Mouse (Mus musculus) retina, embryonic 14.5 days (tissue): ENCODE results near the gene Plin2.
"Not testable (repeated sequence)": the region's sequence is repeated elsewhere in the genome, so short reads cannot be mapped to it uniquely, and the experiment has no call there.

Source experiments
- DNase-seq: peaks from one replicate; pipeline ENCODE4 v3.0.0-alpha.2; 2015; ENCODE audit warnings: low spot score

Gene Plin2

DNA sequence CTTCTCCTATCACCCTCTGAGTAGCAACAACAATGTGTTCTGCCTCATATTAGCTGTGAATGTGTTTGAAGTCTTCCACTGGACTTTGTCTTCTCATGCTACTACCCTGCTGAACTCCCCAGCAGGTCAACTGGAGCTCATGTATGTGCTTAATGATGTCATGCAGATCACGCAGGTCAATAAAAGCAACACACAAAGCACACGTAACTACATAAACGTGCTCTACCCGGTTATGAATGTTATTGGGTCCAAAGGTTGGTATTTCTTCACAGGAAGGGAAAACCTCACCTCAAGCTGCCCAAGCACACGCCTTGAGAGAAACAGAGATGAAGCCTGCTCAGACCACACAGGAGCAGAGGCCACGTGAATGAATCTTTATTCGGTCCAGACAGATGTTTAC is 43.4 kb downstream of the Plin2 start:
- not testable (repeated sequence) for DNase-seq

DNA sequence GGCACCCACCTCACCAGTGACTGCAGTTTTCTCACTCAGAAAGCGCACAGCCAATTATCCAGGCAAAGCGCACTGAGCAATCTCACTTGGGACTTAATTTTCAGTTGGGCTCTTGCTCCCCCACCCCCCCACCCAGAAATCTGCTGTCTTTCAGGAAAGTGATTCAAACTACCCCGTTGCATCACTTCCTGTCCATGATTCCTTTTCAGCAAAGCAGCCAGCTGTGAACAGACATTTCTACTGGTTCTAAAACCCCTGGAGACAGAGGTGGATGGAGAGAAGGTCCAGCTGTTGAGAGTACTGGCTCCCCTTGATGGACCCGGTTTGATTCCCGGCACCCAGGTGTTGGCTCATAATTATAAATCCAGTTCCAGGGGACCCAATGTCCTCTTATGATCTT is 44.4 kb downstream of the Plin2 start:
- no peak for DNase-seq

DNA sequence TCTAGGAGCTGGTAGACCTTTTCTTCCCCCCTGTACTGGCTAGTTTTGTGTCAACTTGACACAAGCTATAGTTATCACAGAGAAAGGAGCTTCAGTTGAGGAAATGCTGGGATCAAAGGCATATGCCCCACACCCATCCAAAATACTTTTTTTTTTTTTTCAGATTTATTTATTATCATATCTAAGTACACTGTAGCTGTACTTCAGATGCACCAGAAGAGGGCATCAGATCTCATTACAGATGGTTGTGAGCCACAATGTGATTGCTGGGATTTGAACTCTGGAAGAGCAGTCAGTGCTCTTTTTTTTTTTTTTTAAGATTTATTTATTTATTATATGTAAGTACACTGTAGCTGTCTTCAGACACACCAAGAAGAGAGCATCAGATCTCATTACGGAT is 47.3 kb downstream of the Plin2 start:
- not testable (repeated sequence) for DNase-seq

DNA sequence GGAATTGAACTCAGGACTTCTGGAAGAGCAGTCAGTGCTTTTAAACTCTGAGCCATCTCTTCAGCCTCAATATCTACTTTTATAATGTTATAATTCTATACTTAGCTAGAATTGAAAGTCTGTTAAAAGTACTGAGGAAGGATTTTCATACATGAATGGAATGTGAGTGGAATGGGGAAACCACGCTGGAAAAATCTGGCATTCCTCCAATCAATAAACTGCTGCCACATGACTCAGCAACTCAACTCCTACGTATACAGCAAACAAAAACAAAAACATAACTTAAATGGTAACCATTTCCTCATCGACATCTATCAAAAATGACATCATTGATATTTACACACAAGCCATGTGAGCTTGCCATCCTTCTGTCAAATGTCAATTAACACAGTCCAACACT is 47.7 kb downstream of the Plin2 start:
- DNase-seq: no peak

DNA sequence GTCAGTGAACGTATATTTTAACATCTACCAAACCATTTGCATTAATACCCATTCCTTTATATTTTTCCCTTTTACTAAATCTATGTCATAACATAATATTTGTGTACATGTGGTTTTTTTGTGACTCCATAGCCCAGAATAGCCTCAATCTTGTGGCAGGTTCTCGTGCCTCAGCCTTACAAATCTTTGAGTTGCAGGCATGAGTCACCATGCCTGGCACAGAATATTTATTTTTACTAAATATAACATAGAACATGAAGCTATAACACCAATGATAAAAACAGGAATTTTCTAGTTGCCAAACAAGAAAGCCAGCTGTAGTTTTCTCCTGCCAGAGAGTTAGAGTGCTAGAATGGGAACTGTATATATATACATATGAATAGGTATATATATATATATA is 49.4 kb downstream of the Plin2 start:
- no peak for DNase-seq

DNA sequence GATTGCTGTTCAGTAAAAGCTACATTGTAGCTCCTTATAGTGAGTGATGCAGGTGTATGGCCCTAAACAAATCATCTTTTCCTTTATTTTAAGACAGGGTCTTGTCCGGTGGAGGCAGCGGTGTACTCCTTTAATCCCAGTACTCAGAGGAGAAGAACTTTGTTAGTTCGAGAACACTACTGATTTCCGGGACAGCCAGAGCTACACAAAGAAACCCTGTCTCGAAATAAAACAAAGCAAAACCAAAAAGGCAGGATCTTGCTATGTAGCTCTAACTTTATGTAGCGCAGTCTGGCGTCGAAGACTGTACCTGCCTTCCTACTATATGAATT is 57.6 kb downstream of the Plin2 start:
- no peak for DNase-seq

DNA sequence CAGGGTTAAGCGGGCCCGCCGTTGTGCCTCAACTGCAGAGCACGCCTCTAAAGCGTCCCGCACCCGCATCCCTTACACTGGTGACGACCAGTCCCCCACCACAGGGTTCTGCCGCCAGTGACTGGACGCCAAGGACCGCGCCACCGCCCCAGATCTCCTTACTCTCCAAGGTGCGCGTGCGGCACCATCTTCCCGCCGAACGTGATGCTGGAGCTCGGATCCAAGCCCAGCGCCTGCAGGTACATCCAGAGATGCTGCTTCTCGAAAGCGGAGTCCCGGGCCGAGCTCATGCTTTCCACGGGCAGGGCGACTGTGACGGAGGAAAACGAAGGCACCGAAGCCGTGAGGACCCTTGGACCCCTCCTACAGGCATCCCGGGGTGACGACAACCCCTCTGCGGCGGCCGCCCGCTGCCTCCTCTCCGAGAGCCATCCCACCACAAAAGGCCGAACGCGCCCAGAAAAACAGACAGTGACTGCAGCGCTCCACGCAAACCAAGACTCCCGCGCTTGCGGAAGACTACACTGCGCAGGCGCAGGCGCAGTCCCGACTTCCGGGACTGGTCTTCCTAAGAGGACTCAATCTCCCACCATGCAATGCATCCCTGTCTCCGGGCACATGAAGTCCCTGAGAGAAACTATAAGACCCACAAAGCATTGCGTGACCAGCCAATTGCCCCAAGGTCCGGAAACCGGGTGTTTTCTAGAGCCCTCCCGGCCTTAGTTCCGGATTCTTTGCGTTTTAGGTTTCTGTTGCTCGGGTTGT is 58.2 kb downstream of the Plin2 start, which contains the start of gene Haus6:
Gene Haus6, minus strand, starts transcription at position 532 of the 765 bp plus-strand sequence.
- peak; percentile 96 for DNase-seq
